Mouse (Mus musculus): ENCODE measurements at regions not wholly inside any gene's neighbourhood (a gene's known extent, or its start where the extent isn't known, plus 50 kb on each side); places are given as distances from the start of the nearest gene placed in this dataset.

- TF ChIP-seq CTCF (IDR thresholded peaks at IDR 0.05; ENCODE audit: control insufficient read depth, insufficient read depth, insufficient read length) (no peak), MYOD1 (IDR thresholded peaks at IDR 0.05; ENCODE audit: control insufficient read depth, insufficient read length, low read depth) (no peak), USF1 (IDR thresholded peaks at IDR 0.05; ENCODE audit: low read depth) (no peak), MYOG (IDR thresholded peaks at IDR 0.05; ENCODE audit: control insufficient read depth, extremely low read depth, insufficient read length) (no peak), CEBPB (IDR thresholded peaks at IDR 0.05; ENCODE audit: low read depth) (no peak), MAX (IDR thresholded peaks at IDR 0.05) (no peak), FOSL1 (IDR thresholded peaks at IDR 0.05; ENCODE audit: insufficient read depth, low read length, poor library complexity, severe bottlenecking) (no peak)
These were observed 404.5 kb downstream of the Etnk1 start for GRCm38 (mm10) chr6:143571356-143572115.
